Mouse (Mus musculus) C2C12 (cell line): ENCODE measurements around the gene Gm45213. TPM values are rescaled to one million over a fixed set of nuclear protein-coding genes. Genes with fewer than 3 reads are reported as not detected.

Experiments
- H3K27me3 ChIP-seq: one replicate; pipeline ENCODE4 v1.6.1; 2011; ENCODE audit not compliant: control insufficient read depth, insufficient read depth, insufficient read length
- H3K36me3 ChIP-seq: one replicate; pipeline ENCODE4 v1.6.1; 2011; ENCODE audit not compliant: control insufficient read depth, insufficient read depth
- H3K4me3 ChIP-seq: one replicate; pipeline ENCODE4 v1.5.1; 2011; ENCODE audit warnings: mild to moderate bottlenecking, control low read depth; ENCODE audit not compliant: poor library complexity, insufficient read depth, severe bottlenecking
- H3K79me2 ChIP-seq: one replicate; pipeline ENCODE4 v1.6.1; 2011; ENCODE audit not compliant: control insufficient read depth, insufficient read depth
- H3K79me3 ChIP-seq: one replicate; pipeline ENCODE4 v1.6.1; 2011; ENCODE audit warnings: low read depth, control low read depth
- H3ac ChIP-seq: one replicate; pipeline ENCODE3; 2011; ENCODE audit warnings: low read depth; ENCODE audit not compliant: control insufficient read depth, insufficient read length
- CEBPB ChIP-seq: IDR thresholded peaks from one replicate; pipeline ENCODE4 v1.6.1; 2011; ENCODE audit warnings: low read depth, mild to moderate bottlenecking, control low read depth, moderate library complexity
- CTCF ChIP-seq: IDR thresholded peaks from one replicate; pipeline ENCODE4 v1.5.1; 2011; ENCODE audit not compliant: control insufficient read depth, insufficient read depth, insufficient read length
- FOSL1 ChIP-seq: IDR thresholded peaks from one replicate; pipeline ENCODE4 v1.8.0; 2011; ENCODE audit warnings: mild to moderate bottlenecking, low read length; ENCODE audit not compliant: poor library complexity, insufficient read depth, severe bottlenecking
- MAX ChIP-seq: IDR thresholded peaks from one replicate; pipeline ENCODE4 v1.6.1; 2011; ENCODE audit warnings: mild to moderate bottlenecking, control low read depth
- MYOD1 ChIP-seq: IDR thresholded peaks from one replicate; pipeline ENCODE4 v1.6.1; 2011; ENCODE audit warnings: low read depth; ENCODE audit not compliant: control insufficient read depth, insufficient read length
- MYOG ChIP-seq: IDR thresholded peaks from one replicate; pipeline ENCODE4 v1.6.1; 2011; ENCODE audit not compliant: control insufficient read depth, insufficient read length; ENCODE audit errors: extremely low read depth
- USF1 ChIP-seq: IDR thresholded peaks from one replicate; pipeline ENCODE4 v1.6.1; 2011; ENCODE audit warnings: low read depth, mild to moderate bottlenecking, control low read depth, moderate library complexity
- polyA plus RNA-seq: library from polyadenylated mRNA; unstranded; fragments of >200 nt; fragmentation: generic; extraction: Trizol; gene quantifications from one replicate; pipeline ENCODE4 v1.2.1, GENCODE M21; 2012; ENCODE audit warnings: missing spikeins

Gene Gm45213
- polyA plus RNA-seq, 1 experiment, result not detected

DNA sequence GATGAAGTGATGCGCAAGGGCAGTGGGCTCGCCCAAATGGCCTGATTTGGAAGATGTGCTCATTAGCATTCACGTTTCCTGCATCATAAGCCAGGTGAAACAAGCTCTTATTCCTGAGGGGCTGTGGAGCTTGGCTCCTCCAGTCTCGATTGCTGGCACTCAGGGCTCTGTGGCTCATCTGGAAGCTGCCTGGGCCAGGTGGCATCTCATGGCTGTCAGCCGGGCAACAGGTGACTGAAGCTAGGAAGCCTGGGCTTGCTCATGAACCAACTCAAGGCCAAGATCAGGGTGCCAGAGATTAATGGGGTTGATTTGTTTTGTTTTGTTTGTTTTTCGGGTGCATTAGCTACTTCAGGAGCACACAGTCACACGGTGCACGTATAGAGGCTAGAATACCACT is 49.3 kb downstream of the Gm45213 start:
- Histone ChIP-seq H3K36me3 (peaks cover 23% of the 10 kb centered on the region), H3K27me3 (no peaks in the 10 kb centered on the region), H3ac (no peak overlapping the region), H3K79me3 (no peaks in the 10 kb centered on the region), H3K4me3 (no peak overlapping the region), H3K79me2 (no peaks in the 10 kb centered on the region)
- TF ChIP-seq CEBPB, result no peak
- TF ChIP-seq FOSL1, result no peak
- TF ChIP-seq MYOD1, result no peak
- no peak for TF ChIP-seq CTCF
- no peak for TF ChIP-seq MYOG
- no peak for TF ChIP-seq MAX
- no peak for TF ChIP-seq USF1

DNA sequence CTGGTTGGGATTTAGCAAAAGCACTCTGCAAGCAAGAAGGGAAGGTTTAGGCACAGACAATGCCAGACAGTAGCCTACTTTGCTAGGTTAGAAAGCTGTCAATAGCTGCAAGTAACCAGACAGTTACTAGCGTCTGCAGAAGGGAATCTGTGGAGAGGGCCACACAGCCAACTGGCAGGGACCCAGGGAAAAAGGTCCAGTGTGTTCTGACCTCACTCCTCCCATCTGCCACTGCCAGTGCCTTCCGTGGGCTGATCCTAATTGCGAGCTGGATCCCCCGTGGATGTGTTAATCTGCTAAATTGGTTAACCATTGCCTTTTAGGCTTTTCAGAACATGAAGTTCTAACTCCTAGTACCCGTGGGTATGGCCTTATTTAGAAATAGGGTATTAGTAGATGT is 50.7 kb downstream of the Gm45213 start:
- H3K4me3 ChIP-seq, result no peak overlapping the region
- no peaks in the 10 kb centered on the region for H3K27me3 ChIP-seq
- H3K79me2 ChIP-seq, result no peaks in the 10 kb centered on the region
- H3K79me3 ChIP-seq, result no peaks in the 10 kb centered on the region
- H3K36me3 ChIP-seq, result peaks cover 11% of the 10 kb centered on the region
- TF ChIP-seq FOSL1 (no peak), CTCF (no peak), CEBPB (no peak)
- no peak overlapping the region for H3ac ChIP-seq

DNA sequence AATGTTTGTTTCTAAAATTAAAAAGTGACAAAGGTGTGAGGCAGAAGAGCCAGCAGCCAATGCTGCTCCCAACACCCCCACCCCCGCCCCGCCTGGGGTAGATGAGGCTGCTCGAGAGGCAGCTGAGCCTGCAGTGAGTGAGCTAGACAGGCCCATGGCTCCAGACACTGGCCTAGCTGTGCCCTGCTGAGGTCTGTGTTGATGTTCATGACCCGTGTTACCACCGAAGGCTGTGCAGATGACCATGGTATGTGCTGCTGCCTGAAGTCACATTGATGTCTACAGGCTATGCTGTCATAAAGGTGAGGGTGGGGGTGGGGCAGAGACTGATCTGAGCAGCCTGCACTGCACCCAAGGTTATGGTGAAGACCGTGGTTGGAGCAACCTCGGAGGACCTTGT is 55.4 kb downstream of the Gm45213 start:
- H3K36me3 ChIP-seq, result no peaks in the 10 kb centered on the region
- no peaks in the 10 kb centered on the region for H3K27me3 ChIP-seq
- TF ChIP-seq CEBPB, result no peak
- TF ChIP-seq MAX, result no peak
- TF ChIP-seq MYOG, result no peak
- TF ChIP-seq MYOD1, result no peak
- TF ChIP-seq CTCF, result no peak
- TF ChIP-seq USF1, result no peak
- no peak for TF ChIP-seq FOSL1
- no peak overlapping the region for H3ac ChIP-seq
- no peaks in the 10 kb centered on the region for H3K79me3 ChIP-seq
- no peaks in the 10 kb centered on the region for H3K79me2 ChIP-seq
- H3K4me3 ChIP-seq, result no peak overlapping the region

DNA sequence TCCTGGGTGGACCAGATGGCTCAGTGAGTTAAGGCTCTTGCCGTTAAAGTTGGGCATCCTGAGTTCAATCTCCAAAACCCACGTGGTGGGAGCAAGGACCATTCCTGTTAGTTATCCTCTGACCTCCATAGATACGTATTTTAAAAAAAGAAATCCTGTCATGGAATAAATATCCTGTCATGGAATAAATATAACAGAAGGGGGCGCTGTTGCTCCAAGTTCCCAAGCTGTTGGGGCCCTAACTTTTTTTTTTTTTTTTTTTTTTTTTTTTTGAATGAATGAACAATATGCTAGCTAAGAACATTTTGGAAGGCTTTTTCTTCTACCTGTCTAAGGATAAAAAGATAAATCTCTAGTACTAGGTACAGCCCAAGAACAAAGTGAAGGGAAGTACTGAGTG is 58.5 kb downstream of the Gm45213 start:
- no peaks in the 10 kb centered on the region for H3K36me3 ChIP-seq
- H3ac ChIP-seq, result no peak overlapping the region
- no peak for TF ChIP-seq MYOD1
- no peak for TF ChIP-seq USF1
- TF ChIP-seq MYOG, result no peak
- no peak for TF ChIP-seq FOSL1
- no peak for TF ChIP-seq CTCF
- TF ChIP-seq CEBPB, result no peak
- no peak for TF ChIP-seq MAX

DNA sequence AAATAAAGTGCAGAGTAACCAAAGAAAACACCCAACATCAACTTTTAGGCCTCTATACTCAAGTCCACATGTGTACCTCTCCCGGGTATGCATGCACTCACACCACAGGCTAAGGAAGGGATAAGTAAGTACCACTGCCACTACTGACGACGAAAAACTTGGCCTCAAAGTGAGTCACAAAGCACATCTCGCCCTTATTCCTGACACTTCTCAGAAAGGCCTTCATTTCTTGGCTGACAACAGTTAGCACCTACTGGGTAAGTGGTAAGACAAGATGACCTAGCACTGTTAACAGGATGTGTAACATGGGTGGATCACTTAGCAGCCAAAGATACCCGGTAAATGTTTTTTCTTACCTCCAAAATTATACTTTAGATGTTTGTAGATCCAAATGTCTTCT is 61.1 kb downstream of the Gm45213 start:
- H3K79me2 ChIP-seq, result no peaks in the 10 kb centered on the region
- H3ac ChIP-seq, result no peak overlapping the region
- H3K27me3 ChIP-seq, result no peaks in the 10 kb centered on the region
- no peaks in the 10 kb centered on the region for H3K36me3 ChIP-seq
- TF ChIP-seq FOSL1 (no peak), CTCF (no peak), MAX (no peak), USF1 (no peak), MYOD1 (no peak), CEBPB (no peak), MYOG (no peak)
- no peak overlapping the region for H3K4me3 ChIP-seq
- no peaks in the 10 kb centered on the region for H3K79me3 ChIP-seq

More for the DNA sequence above, 58.5 kb downstream of the Gm45213 start:
- Histone ChIP-seq H3K27me3 (no peaks in the 10 kb centered on the region), H3K79me3 (no peaks in the 10 kb centered on the region), H3K4me3 (no peak overlapping the region), H3K79me2 (no peaks in the 10 kb centered on the region)

DNA sequence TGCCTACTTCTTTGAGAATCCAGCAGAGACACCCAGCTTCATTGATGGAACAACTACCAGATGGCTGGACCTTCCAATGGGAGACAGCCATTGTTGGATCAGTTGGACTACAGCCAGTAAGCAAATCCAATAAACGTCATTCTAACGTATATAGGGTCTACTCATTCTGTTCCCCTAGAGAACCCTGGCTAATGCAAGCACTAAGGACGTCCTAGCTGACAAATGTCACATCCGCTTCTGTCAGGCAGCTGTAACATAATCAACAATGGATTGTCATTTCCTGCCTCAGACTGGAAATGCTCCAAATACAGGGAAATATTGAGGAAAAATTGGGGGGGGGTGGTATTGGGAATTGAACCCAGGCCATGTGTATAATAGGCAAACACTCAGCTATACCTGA is 62.4 kb downstream of the Gm45213 start:
- Histone ChIP-seq H3K36me3 (no peaks in the 10 kb centered on the region), H3K79me3 (peaks cover 6% of the 10 kb centered on the region), H3K79me2 (peaks cover 11% of the 10 kb centered on the region), H3ac (no peak overlapping the region), H3K27me3 (no peaks in the 10 kb centered on the region), H3K4me3 (no peak overlapping the region)
- TF ChIP-seq MYOG, result no peak
- no peak for TF ChIP-seq FOSL1
- no peak for TF ChIP-seq MAX
- TF ChIP-seq CEBPB, result no peak
- no peak for TF ChIP-seq USF1
- no peak for TF ChIP-seq CTCF
- TF ChIP-seq MYOD1, result no peak
